Mouse (Mus musculus): ENCODE measurements around the gene Taf5. TPM values are rescaled to one million over a fixed set of nuclear protein-coding genes. Genes with fewer than 3 reads are reported as not detected.

Gene Taf5
- 1.6 and 1.8 TPM in 2 replicates for polyA plus RNA-seq (2012; rRNA removed)

GRCm38 (mm10) chr19:47067096-47067882, at the start of gene Taf5:
TSS of gene Taf5 (plus strand) at chr19:47067746.
- TF ChIP-seq POLR2A (IDR thresholded peaks at IDR 0.05; ENCODE audit: low read depth, low read length) (peak; percentile 88), CTCF (conservative IDR thresholded peaks at IDR 0.05; ENCODE audit: insufficient read depth, insufficient read length, low read depth, low read length) (no peak)
- Histone ChIP-seq H3K27ac (ENCODE audit: insufficient read depth, low read depth, low read length) (peak within 1 kb of the TSS; percentile 81), H3K4me1 (ENCODE audit: control insufficient read depth, insufficient read depth, low read length) (no peaks in the 10 kb centered on the region; the same call in 1 of the 2 replicates), H3K4me3 (ENCODE audit: insufficient read depth, low read depth, low read length) (peak within 1 kb of the TSS; percentile 90), H3K27me3 (replicated peaks; ENCODE audit: control insufficient read depth, insufficient read depth, low read length) (no peaks in the 10 kb centered on the region), H3K36me3 (ENCODE audit: control insufficient read depth, insufficient read depth, low read length) (no peaks in the 10 kb centered on the region)
- peak; percentile 98 for DNase-seq
- WGBS, result 9% methylated on average over 49 of the region's 49 CpGs

DNA sequence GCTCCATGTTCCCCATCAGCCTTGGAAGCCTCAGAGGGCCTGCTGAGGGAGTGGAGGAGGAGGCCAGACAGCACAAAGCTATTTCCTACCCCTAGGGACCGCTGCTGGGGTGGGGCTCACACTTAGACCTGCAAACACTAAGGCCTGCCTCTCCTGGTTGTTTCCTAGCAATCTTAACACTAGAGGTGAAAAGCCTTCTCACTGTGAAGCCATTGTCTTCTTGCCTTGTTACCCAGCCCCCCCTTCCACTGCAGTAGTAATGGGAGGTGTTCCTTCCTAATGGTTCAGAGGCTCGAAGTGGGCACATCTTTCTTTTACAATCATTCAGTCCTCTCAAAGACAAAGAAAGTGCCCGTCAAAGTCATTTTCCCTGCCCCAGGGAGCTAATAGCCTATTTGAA, 49.7 kb upstream of the Taf5 start:
- Histone ChIP-seq H3K36me3 (ENCODE audit: control insufficient read depth, insufficient read depth, low read length) (no peaks in the 10 kb centered on the region), H3K4me1 (ENCODE audit: control insufficient read depth, insufficient read depth, low read length) (no peaks in the 10 kb centered on the region), H3K4me3 (ENCODE audit: insufficient read depth, low read depth, low read length) (no peak overlapping the region), H3K27me3 (replicated peaks; ENCODE audit: control insufficient read depth, insufficient read depth, low read length) (peaks cover 6% of the 10 kb centered on the region), H3K27ac (ENCODE audit: insufficient read depth, low read depth, low read length) (no peak overlapping the region)
- 3% methylated on average over 3 of the region's 3 CpGs for WGBS
- no peak for DNase-seq
- TF ChIP-seq POLR2A (IDR thresholded peaks at IDR 0.05; ENCODE audit: low read depth, low read length), result no peak
- no peak for TF ChIP-seq CTCF (conservative IDR thresholded peaks at IDR 0.05; ENCODE audit: insufficient read depth, insufficient read length, low read depth, low read length)

DNA sequence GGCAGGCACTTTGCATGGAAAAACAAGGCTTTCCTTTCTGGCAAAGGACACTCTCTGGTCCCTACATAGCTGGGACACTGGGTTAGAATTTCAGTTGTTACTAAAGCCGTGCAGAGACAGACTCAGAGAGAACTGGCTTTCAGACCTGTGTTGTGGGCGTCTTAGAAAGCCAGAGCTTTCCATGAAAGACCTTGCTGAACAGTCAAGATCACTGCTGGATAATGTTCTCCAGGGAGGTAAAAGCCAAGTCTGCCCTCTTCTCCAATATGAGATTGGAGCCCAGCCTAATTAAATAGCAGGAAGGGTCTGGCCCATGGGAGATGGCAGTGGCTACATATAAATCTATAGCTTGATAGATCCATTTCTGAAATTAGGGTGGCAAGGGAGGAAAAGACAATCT, 49.2 kb upstream of the Taf5 start:
- H3K4me1 ChIP-seq (ENCODE audit: control insufficient read depth, insufficient read depth, low read length), result no peaks in the 10 kb centered on the region
- 29% methylated on average over 2 of the region's 2 CpGs for WGBS
- DNase-seq, result no peak
- peaks cover 4% of the 10 kb centered on the region; the same call in 1 of the 2 replicates for H3K27me3 ChIP-seq (replicated peaks; ENCODE audit: control insufficient read depth, insufficient read depth, low read length)
- no peak overlapping the region for H3K27ac ChIP-seq (ENCODE audit: insufficient read depth, low read depth, low read length)
- TF ChIP-seq POLR2A (IDR thresholded peaks at IDR 0.05; ENCODE audit: low read depth, low read length) (no peak), CTCF (conservative IDR thresholded peaks at IDR 0.05; ENCODE audit: insufficient read depth, insufficient read length, low read depth, low read length) (no peak)
- H3K4me3 ChIP-seq (ENCODE audit: insufficient read depth, low read depth, low read length), result no peak overlapping the region
- H3K36me3 ChIP-seq (ENCODE audit: control insufficient read depth, insufficient read depth, low read length), result no peaks in the 10 kb centered on the region

GRCm38 (mm10) chr19:47019326-47019725, 48.2 kb upstream of the Taf5 start:
- no peaks in the 10 kb centered on the region for H3K36me3 ChIP-seq (ENCODE audit: control insufficient read depth, insufficient read depth, low read length)
- H3K27ac ChIP-seq (ENCODE audit: insufficient read depth, low read depth, low read length), result no peak overlapping the region
- no peak for TF ChIP-seq CTCF (conservative IDR thresholded peaks at IDR 0.05; ENCODE audit: insufficient read depth, insufficient read length, low read depth, low read length)
- H3K27me3 ChIP-seq (replicated peaks; ENCODE audit: control insufficient read depth, insufficient read depth, low read length), result peaks cover 3% of the 10 kb centered on the region; the same call in 1 of the 2 replicates
- no peaks in the 10 kb centered on the region for H3K4me1 ChIP-seq (ENCODE audit: control insufficient read depth, insufficient read depth, low read length)
- H3K4me3 ChIP-seq (ENCODE audit: insufficient read depth, low read depth, low read length), result no peak overlapping the region
- 22% methylated on average over 6 of the region's 6 CpGs for WGBS
- DNase-seq, result no peak

DNA sequence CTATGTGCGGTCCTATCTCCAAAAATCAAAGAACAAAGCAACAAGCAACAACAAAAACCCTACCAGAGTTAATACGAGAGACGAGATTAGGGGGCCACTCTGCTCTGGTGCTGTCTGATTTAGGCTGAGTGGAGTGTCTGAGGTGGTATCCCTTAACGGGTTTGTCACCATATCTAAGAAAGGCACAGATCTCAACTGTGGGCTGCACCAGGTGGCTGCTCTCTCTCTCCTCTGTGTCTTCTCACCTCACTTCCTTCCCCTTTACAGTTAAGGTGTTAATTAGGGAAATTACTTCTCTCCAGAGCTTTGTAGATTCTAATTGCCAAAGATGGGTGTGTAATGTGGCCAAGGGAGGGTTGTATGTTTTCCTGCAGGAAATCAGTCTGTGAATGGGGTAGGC, 44.8 kb upstream of the Taf5 start:
- no peak for DNase-seq
- H3K27ac ChIP-seq (ENCODE audit: insufficient read depth, low read depth, low read length), result no peak overlapping the region
- H3K4me3 ChIP-seq (ENCODE audit: insufficient read depth, low read depth, low read length), result no peak overlapping the region
- no peaks in the 10 kb centered on the region; the same call in 1 of the 2 replicates for H3K27me3 ChIP-seq (replicated peaks; ENCODE audit: control insufficient read depth, insufficient read depth, low read length)
- no peak for TF ChIP-seq POLR2A (IDR thresholded peaks at IDR 0.05; ENCODE audit: low read depth, low read length)
- no peak for TF ChIP-seq CTCF (conservative IDR thresholded peaks at IDR 0.05; ENCODE audit: insufficient read depth, insufficient read length, low read depth, low read length)
- no peaks in the 10 kb centered on the region for H3K36me3 ChIP-seq (ENCODE audit: control insufficient read depth, insufficient read depth, low read length)
- no peaks in the 10 kb centered on the region for H3K4me1 ChIP-seq (ENCODE audit: control insufficient read depth, insufficient read depth, low read length)
- 79% methylated on average over 4 of the region's 4 CpGs for WGBS

DNA sequence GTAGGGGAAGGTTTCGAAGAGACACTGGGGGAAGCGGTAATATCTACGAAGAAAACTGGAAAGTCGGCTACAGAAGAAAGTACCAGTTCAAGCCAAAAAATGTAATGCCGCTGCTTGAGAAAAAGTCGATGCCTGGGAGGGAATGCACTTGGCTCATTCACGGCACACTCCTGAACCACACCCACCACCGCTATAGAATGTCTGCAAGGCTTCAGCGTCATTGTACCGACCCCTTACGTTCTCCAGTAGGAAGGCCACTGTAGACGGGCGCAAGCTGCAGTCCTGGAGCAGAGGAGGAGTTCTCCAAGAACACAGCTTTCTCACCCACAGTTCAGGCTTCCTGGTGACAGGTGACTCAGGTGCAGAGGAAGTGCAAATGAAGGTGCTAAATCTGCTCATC, 44.0 kb upstream of the Taf5 start:
- H3K27me3 ChIP-seq (replicated peaks; ENCODE audit: control insufficient read depth, insufficient read depth, low read length), result no peaks in the 10 kb centered on the region; the same call in 1 of the 2 replicates
- H3K4me1 ChIP-seq (ENCODE audit: control insufficient read depth, insufficient read depth, low read length), result no peaks in the 10 kb centered on the region
- no peak for DNase-seq
- no peaks in the 10 kb centered on the region for H3K36me3 ChIP-seq (ENCODE audit: control insufficient read depth, insufficient read depth, low read length)
- WGBS, result 81% methylated on average over 13 of the region's 13 CpGs
- TF ChIP-seq POLR2A (IDR thresholded peaks at IDR 0.05; ENCODE audit: low read depth, low read length) (no peak), CTCF (conservative IDR thresholded peaks at IDR 0.05; ENCODE audit: insufficient read depth, insufficient read length, low read depth, low read length) (no peak)
- H3K4me3 ChIP-seq (ENCODE audit: insufficient read depth, low read depth, low read length), result no peak overlapping the region
- H3K27ac ChIP-seq (ENCODE audit: insufficient read depth, low read depth, low read length), result no peak overlapping the region

GRCm38 (mm10) chr19:47024954-47025353, 42.6 kb upstream of the Taf5 start:
- Histone ChIP-seq H3K27ac (ENCODE audit: insufficient read depth, low read depth, low read length) (no peak overlapping the region), H3K4me1 (ENCODE audit: control insufficient read depth, insufficient read depth, low read length) (no peaks in the 10 kb centered on the region), H3K27me3 (replicated peaks; ENCODE audit: control insufficient read depth, insufficient read depth, low read length) (no peaks in the 10 kb centered on the region), H3K36me3 (ENCODE audit: control insufficient read depth, insufficient read depth, low read length) (no peaks in the 10 kb centered on the region), H3K4me3 (ENCODE audit: insufficient read depth, low read depth, low read length) (no peak overlapping the region)
- no peak for DNase-seq
- 69% methylated on average over 10 of the region's 10 CpGs for WGBS
- no peak for TF ChIP-seq CTCF (conservative IDR thresholded peaks at IDR 0.05; ENCODE audit: insufficient read depth, insufficient read length, low read depth, low read length)
- TF ChIP-seq POLR2A (IDR thresholded peaks at IDR 0.05; ENCODE audit: low read depth, low read length), result no peak

All from kidney, adult 2 months (tissue).